Mouse (Mus musculus) B cell, adult 2 months (primary cell): ENCODE measurements around the gene Gm9964.
"Not testable (repeated sequence)": the region's sequence is repeated elsewhere in the genome, so short reads cannot be mapped to it uniquely, and the experiment has no call there.

Experiments used
- DNase-seq, 2 experiments: peaks; one replicate each; pipeline ENCODE4 v3.0.0; 2022

Gm9964 gene

GRCm38 (mm10) chr11:79296167-79296566 is 539 bp downstream of the Gm9964 start:
- DNase-seq: peak; percentile 63 to 67

DNA sequence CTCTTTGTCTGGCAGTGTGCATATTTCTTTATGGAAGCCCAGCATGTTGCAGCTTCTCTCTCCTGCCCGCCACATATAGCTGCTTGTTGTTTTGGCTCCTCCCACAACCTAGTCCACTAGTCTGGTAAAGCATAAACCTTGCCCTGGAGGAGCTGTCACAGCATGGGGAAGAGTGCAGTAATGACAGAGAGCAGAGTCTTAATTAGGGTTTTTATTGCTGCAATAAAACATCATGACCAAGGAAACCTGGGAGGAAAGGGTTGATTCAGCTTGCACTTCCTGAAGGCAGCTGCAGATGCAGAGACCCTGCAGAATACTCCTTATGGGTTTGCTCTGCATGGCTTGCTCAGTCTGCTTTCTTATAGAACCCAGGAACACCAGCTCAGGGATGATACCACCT is 2.7 kb downstream of the Gm9964 start:
- no peak for DNase-seq

GRCm38 (mm10) chr11:79293025-79293424 is 3.7 kb downstream of the Gm9964 start:
- no peak for DNase-seq

DNA sequence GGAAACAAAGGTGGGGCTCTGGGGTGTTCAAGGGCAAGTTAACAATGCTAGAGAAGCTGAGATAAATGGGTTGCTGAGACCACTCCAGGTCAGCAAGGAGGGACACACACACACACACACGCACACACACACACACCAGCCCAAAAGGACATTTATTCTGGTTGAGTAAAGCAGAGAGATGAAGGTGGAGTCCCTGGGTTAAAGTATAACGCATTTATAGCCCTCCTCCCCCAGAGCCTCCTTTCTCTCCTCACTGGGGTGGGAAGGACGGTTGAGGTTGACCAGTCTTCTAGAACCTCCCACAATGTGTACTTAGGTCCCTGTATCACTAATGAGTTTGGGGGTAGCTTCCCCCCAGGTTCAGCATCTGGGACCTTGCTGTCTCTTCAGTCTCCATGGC is 4.6 kb downstream of the Gm9964 start:
- no peak for DNase-seq

- DNase-seq: no peak
These were observed 5.1 kb downstream of the Gm9964 start for GRCm38 (mm10) chr11:79291651-79292050.

- no peak for DNase-seq
These were observed 6.2 kb downstream of the Gm9964 start for GRCm38 (mm10) chr11:79290473-79290872.

DNA sequence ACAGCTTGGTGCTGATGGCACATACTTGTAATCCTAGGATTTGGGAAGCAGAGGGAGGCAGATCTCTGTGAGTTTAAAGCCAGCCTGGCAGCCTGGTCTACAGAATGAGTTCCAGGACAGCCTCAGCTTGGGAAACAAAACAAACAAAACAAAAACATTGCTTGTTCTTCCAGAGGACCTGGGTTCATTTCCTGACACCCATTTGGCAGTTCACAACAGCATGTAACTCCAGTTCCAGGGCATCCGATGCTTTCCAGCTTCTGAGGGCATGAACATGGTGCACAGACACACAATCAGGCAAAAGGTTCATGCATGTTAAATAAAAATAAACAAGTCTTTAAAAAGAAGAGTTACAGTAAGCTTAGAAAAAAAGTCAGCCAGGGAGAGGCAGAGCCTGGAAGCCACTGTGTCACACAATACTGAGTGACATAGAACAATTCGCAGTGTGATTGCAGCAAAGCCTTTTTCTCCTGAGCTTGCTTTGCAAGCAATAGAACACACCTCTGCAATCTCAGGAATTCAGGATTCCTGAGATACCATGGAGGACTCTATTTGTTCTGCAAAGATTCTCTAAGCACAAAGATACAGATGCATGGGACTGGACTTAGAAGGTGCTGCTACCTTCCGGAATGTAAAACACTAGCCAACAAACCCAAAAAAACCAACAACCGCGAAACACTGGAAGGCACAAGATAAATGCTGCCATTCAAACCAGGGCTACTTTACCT is 7.6 kb downstream of the Gm9964 start:
- DNase-seq: no peak

- no peak for DNase-seq
These were observed 8.3 kb downstream of the Gm9964 start for GRCm38 (mm10) chr11:79288278-79288843.

DNA sequence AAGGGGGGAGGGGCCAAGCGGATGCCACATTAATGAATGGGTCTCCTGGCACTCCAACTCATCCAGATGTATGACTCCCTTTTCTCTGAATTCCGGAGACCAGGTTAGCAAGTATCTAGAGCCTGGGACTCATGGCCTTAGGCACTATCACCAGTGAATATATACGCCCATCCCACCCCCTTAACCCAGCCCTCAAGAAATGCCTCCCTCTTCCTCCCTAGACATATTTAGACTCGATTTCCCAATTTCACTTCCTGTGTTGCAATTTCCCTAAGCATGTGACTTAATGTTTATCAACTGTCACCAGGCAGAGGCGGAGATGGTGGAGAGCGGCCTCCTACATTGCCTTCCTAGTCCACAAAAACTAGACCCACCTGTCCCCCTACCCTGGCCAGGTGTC is 9.3 kb downstream of the Gm9964 start:
- DNase-seq: no peak

GRCm38 (mm10) chr11:79286305-79286799 is 10.4 kb downstream of the Gm9964 start:
- no peak for DNase-seq

DNA sequence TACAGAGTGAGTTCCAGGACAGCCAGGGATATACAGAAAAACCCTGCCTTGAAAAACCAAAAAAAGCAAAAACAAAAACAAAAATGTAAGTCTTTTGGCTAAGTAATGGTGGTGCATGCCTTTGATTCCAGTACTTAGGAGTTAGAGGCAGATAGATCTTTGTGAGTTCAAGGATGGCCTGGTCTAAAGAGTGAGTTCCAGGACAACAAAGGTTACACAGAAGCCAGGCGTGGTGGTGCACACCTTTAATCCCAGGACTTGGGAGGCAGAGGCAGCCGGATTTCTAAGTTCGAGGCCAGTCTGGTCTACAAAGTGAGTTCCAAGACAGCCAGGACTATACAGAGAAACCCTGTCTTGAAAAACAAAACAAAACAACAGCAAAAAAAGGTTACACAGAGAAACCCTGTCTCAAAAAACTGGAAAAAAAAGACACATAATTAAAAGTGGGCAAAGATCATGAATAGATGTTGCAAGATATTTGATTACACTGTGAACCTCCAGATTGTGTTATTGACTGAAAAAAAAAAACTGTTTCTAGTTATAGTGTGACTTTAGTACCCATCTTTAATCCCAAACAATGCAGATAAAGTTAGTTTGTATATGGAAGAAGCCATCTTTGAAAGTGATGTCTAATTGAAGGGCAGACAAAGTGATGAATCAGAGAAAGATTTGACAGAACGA is 13.2 kb downstream of the Gm9964 start:
- DNase-seq: no peak

DNA sequence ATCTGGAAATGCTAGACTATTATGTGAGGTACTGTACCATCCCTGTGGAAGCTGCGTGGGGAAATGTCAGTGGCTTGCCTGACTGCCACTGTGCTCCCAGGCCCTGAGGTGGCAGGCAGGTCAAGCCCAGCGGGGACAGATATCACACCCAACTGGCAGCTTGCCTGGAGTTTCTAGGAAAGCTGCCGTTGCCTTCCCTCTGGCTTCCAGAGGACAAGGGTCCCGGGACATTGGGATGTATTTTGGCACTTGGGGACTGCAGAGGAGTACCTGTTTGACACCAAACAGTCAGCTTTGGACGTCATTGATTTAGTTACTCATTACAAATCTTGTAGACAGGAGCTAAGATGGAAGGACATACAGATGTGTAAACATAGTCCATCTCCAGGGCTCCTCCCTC is 15.3 kb downstream of the Gm9964 start:
- no peak for DNase-seq

DNA sequence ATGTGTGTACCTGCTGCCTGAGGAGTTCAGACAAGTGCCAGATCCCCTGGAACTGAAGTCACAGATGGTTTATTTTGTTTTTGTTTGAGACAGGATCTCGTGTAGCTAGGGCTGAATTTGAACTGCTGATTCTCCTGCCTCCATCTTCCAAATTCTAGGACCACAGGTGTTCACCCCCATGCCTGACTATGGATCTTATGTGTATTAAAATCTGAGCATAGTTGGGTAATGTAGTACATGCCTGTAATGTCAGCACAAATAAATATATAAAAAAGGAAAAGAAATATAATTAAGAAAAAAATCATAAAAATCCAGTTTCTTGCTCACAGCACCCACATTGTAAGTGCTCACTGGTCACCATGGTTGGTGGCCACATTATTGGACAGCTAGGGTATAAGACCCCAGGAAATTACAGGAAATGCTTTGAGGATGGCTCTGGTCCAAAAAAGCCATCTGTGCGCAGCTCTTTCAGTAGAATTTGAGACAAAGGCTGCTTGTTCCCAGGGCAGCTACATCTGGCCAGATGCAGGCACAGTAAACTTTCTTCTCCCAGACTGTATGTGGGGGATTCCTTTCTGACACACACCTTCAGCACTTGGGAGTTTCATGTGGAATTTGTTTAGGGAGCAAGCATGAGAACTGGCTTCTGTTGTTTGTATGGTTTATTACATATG is 16.8 kb downstream of the Gm9964 start:
- DNase-seq: no peak

DNA sequence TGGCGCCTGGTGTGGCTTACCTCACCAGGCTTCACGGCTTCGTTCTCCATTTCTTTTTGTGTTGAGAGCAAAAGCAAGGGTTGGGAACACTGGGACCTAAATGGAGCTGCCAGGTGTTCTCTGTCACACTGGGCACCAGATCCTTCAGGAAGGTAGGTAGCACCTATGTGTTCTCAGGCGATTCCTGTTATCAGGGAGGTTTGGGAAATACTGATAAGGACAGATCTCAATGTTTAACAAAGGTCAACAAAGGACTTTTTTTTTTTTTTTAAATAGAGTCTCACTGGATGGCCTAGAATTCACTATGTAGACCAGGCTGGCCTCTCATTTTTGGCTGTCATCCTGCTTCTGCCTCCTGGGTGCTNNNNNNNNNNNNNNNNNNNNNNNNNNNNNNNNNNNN is 22.9 kb downstream of the Gm9964 start:
- no peak for DNase-seq

DNA sequence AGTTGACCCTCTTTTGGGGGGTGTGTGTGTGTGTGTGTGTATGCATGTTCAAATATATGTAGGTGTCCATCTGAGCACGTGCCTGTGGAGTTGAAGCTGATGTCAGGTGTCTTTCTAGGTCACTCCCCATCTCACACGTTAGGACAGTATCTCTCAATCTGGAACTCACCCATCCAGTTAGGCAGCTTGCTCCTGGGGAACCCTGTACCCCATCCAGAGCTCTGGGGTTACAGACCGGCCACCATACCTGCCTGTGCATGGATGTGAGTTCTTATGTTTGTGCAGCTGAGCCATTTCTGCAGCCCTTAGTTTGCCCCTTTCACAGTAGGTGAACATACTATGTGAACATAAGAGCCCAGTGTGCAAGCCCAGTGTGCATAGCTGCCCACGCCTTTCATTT is 23.7 kb downstream of the Gm9964 start:
- no peak for DNase-seq

GRCm38 (mm10) chr11:79267171-79267570 is 29.5 kb downstream of the Gm9964 start:
- no peak for DNase-seq

- DNase-seq: no peak
These were observed 32.3 kb downstream of the Gm9964 start for GRCm38 (mm10) chr11:79264376-79264775.

- not testable (repeated sequence) for DNase-seq
These were observed 36.6 kb downstream of the Gm9964 start for GRCm38 (mm10) chr11:79260126-79260525.

DNA sequence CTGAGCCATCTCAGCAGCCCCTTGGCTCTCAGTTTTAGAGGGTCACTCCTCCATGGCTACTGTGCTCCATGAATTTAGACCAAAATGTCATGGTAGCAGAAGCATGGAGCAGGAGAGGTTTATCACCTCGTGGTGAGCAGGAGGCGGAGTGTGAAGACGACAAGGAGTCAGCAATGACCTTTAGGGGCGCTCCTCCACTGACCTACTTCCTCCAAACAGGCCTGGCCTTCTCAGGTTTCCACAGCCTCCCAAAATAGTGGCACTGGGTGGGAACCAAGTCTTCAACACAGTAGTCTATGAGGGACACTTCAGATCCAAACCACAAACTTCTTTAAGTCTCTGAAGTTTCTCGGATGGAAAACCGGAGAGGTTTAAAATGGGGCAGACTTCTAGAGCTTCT is 38.0 kb downstream of the Gm9964 start:
- no peak for DNase-seq

DNA sequence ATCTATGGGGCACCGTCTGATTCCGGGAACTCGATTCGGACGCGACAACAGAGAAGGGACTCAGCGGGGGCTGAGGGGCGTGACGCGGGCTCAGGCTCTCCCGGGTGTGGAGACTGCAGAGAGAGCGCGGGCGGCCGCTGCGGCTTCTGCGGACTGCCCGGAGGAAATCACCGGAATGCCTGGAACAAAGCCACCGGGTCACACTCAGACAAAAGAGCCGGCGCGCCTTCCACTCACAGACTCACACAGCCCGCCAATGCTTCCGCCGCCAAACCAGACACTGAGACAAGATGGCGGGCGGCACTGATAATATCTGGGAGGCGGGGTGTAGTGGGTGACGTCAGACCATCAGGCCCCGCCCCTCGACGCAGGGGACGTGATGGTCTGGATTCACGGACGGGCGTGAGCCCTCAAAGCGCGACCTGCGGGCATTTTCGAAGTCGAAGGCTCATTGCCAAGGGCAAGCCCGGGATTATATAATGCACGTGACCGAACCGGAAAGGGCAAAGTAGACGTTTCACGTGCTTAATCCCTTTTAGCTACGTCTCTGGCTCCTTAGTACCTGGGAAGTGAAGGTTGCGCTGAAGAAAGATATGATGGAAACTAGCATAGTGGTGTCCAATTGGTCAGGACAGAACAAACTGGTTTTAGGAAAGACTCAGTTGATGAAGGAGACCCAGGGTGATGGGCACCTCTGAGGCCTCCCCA is 42.2 kb downstream of the Gm9964 start, which contains the start of gene Wsb1:
Gene Wsb1 (minus strand): TSS at position 281 of the 708 bp plus-strand sequence.
- peak; percentile 97 for DNase-seq

DNA sequence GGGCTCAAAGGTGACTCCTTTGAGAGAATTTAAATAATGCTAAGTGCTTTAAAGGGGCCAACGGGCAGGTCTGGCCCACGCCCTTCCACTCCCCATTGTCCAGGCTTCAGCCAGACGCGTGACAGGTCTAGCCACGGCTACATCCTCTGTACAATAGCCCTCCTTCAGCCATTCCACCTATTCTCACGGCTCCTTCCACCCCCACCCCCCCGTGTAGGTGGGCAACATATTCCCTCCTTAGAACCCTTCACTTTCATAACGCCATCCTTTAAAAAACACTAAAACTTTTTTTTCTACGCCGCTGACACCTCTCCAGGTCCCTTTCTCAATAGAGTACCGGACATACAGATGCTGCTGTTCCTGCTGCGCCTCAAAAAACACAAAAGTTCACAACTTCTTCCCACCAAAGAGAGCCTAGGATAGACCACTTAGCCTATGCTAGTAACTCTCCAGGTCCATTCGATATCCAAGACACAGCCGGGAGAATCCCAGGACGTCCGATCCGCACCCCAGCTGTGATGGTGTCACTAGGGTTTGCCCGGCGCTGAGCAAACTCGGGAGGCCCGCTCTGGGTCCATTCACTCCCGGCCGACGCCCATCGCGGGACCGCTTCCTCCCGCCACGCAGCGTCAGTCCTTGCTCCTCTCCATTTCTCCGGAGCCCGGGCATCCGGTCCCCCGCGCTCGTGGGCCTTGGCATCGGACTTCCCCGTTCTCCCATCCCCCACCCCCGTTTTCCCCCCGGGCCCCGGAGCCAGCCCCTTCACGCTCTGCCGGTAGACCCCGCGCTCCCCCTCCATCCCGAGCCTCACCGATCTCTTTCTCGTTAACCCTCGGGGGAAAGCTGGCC is 42.9 kb downstream of the Gm9964 start:
- DNase-seq: peak in 1 of 2 experiments; percentile 61
